Mouse (Mus musculus) bone marrow, adult 2 months (tissue): ENCODE results near the gene Rc3h1.

Experiments used
- CTCF ChIP-seq: fragments of 200-500 bp; IDR thresholded peaks from 2 replicates; pipeline ENCODE4 v1.5.1; 2011; ENCODE audit warnings: low read length, control low read depth; ENCODE audit not compliant: control insufficient read depth, insufficient read depth
- POLR2A ChIP-seq: fragments of 200-500 bp; IDR thresholded peaks from 2 replicates; pipeline ENCODE4 v1.6.1; 2011; ENCODE audit warnings: low read depth, mild to moderate bottlenecking, control low read depth, low read length, borderline replicate concordance; ENCODE audit not compliant: control insufficient read depth

- TF ChIP-seq POLR2A: no peak
- TF ChIP-seq CTCF: no peak
These were observed 31.5 kb upstream of the Rc3h1 start for GRCm38 (mm10) chr1:160874757-160875156.
